Mouse (Mus musculus) liver, adult 2 months (tissue): ENCODE data around the gene Cacna2d1.

ENCODE experiments used
- CTCF ChIP-seq: fragments of 200-500 bp; IDR thresholded peaks from 2 replicates; pipeline ENCODE4 v1.5.1; 2011; ENCODE audit warnings: low read depth, low read length, control low read depth
- POLR2A ChIP-seq: fragments of 200-500 bp; IDR thresholded peaks from 2 replicates; pipeline ENCODE4 v1.6.1; 2011; ENCODE audit warnings: low read length, control low read depth; ENCODE audit not compliant: insufficient read depth; ENCODE audit errors: extremely low read depth

- no peak for TF ChIP-seq CTCF
- TF ChIP-seq POLR2A: no peak
These were observed 62.7 kb downstream of the Cacna2d1 start for GRCm38 (mm10) chr5:15997190-15997589.
